Mouse (Mus musculus) spleen, adult 2 months (tissue): ENCODE results near the gene 4931406P16Rik.

Source experiments
- CTCF ChIP-seq: fragments of 200-500 bp; IDR thresholded peaks from 2 replicates; pipeline ENCODE4 v1.5.1; 2011; ENCODE audit warnings: mild to moderate bottlenecking, inconsistent platforms; ENCODE audit not compliant: insufficient read depth, insufficient read length, insufficient replicate concordance; ENCODE audit errors: extremely low read depth
- POLR2A ChIP-seq: fragments of 200-500 bp; IDR thresholded peaks from 2 replicates; pipeline ENCODE4 v1.6.1; 2011; ENCODE audit warnings: low read depth, low read length, inconsistent platforms

DNA sequence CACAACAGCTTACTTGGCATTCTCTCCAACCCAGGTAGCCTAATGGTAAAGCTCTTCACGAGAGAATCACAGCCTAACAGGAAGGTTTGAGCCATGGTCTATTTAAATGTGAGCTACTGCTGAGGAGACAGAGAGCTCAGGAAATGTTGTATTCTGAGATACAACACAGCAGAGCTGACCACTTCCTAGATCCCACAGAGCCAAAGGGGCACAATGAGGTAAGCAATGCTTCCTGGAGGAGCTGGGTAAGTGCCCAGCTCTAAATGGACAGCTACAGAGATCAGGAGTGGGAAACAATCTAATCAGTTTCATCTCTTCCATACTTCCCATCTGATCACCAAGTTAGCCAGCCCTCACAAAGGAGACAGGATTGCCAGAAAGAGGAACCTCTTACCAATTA is 22.1 kb downstream of the 4931406P16Rik start:
- TF ChIP-seq CTCF (no peak), POLR2A (no peak)
